In the genomic region with DNA sequence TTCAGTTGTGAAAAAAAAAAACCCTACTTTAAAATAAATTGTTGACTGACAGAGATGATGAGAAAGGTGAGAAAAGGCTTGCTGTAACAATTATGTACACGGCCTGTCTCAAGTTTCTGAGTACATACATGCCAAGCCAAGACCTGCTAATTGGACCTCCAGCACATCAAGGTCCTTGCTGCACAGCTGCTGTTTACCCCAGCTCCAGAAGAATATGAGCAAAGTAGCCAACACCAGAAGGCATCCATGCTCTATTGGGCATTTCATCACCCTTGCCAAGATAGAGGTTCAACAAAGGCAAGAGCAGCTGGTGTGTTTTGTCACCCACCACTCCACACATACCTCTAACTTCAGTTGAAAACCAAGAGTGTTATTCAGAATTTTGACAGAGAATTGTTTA, we compare ENCODE assay signal across 11 mouse cellular contexts.
DNase-seq lines count a peak whose midpoint lies in the region; ATAC-seq and TF ChIP-seq lines count a peak whose summit lies in the region.
"Had no signal": no experiment of that assay in that cellular context is flagged by ENCODE, and none has a peak within 500 bp of the region (broad histone marks: within the 10 kb centered on the region; RNA-seq: fewer than 3 reads in every experiment).

No protein-coding gene starts in this region.

- H3K4me2 ChIP-seq in kidney, embryonic 16.5 days (replicated peaks; ENCODE audit: low read depth, low read length), result no peak overlapping the region
- H3K4me2 ChIP-seq in forebrain, postnatal 0 days (ENCODE audit: low read depth), result no peak overlapping the region
- H3K4me2 ChIP-seq: liver, embryonic 11.5 days had no signal

- WGBS in kidney, embryonic 16.5 days, result 26% methylated on average over 1 of the region's 1 CpGs
- 25% methylated on average over 1 of the region's 1 CpGs for WGBS in forebrain, postnatal 0 days

- no peaks in the 10 kb centered on the region for H3K36me3 ChIP-seq in kidney, embryonic 16.5 days (ENCODE audit: insufficient read depth, low read length)
- H3K36me3 ChIP-seq in forebrain, postnatal 0 days (ENCODE audit: insufficient read depth), result no peaks in the 10 kb centered on the region

- peaks cover 5% of the 10 kb centered on the region; the same call in 1 of the 2 replicates for H3K4me1 ChIP-seq in kidney, embryonic 16.5 days (ENCODE audit: insufficient read depth, low read length)
- H3K4me1 ChIP-seq in brown adipose tissue, adult 24 weeks (ENCODE audit: control insufficient read depth, insufficient read depth, insufficient read length, low read length), result peaks cover 2% of the 10 kb centered on the region; the same call in 1 of the 2 replicates
- no peaks in the 10 kb centered on the region for H3K4me1 ChIP-seq in forebrain, postnatal 0 days (ENCODE audit: insufficient read depth)

- no peaks in the 10 kb centered on the region for H3K9me3 ChIP-seq in kidney, embryonic 16.5 days (ENCODE audit: low read length)
- no peaks in the 10 kb centered on the region for H3K9me3 ChIP-seq in forebrain, postnatal 0 days (ENCODE audit: low read length)

- intact Hi-C loops in heart, postnatal 36 days (cut with DNase I), result loop anchor here (5.0 kb wide), 2 partner anchors 56 to 81 kb away; no protein-coding TSS in a partner anchor

- ATAC-seq in kidney, embryonic 16.5 days (ENCODE audit: low FRiP score, low TSS enrichment), result no peak
- ATAC-seq in forebrain, postnatal 0 days, result peak; percentile 64
- ATAC-seq in megakaryocyte progenitor cell, adult 5-6 weeks (replicated peaks; ENCODE audit: poor library complexity), result no peak
- ATAC-seq: Patski had no signal

- peak; percentile 91 for DNase-seq in heart, adult 11 months
- DNase-seq in heart, postnatal 36 days, result no peak
- DNase-seq in kidney, postnatal 4 days, result no peak
- DNase-seq in forebrain, postnatal 0 days, result peak; percentile 39
- no peak for DNase-seq in urinary bladder, adult 18-20 months (ENCODE audit: low spot score in 2 of 2)
- DNase-seq: cerebellum, adult 9-10 months had no signal

- no peaks in the 10 kb centered on the region for H3K27me3 ChIP-seq in kidney, embryonic 16.5 days (ENCODE audit: insufficient read depth, low read length)
- no peaks in the 10 kb centered on the region for H3K27me3 ChIP-seq in forebrain, postnatal 0 days (ENCODE audit: insufficient read depth, low read length)

- no peak for TF ChIP-seq CTCF in forebrain, postnatal 0 days (IDR thresholded peaks at IDR 0.05; ENCODE audit: low read depth)

- no peak overlapping the region for H3K4me3 ChIP-seq in kidney, embryonic 16.5 days (ENCODE audit: low read length)
- no peak overlapping the region for H3K4me3 ChIP-seq in brown adipose tissue, adult 24 weeks (ENCODE audit: insufficient read depth, low read depth, low read length)
- H3K4me3 ChIP-seq in forebrain, postnatal 0 days (ENCODE audit: low read depth, low read length), result no peak overlapping the region

- H3K9ac ChIP-seq in kidney, embryonic 16.5 days (replicated peaks; ENCODE audit: low read length), result no peak overlapping the region
- no peak overlapping the region for H3K9ac ChIP-seq in forebrain, postnatal 0 days

- H3K27ac ChIP-seq in kidney, embryonic 16.5 days (ENCODE audit: low read length), result peak overlapping the region; percentile 32; the same call in 1 of the 2 replicates
- peak overlapping the region; percentile 21; the same call in 1 of the 2 replicates for H3K27ac ChIP-seq in brown adipose tissue, adult 24 weeks (replicated peaks; ENCODE audit: low read depth, low read length)
- H3K27ac ChIP-seq in forebrain, postnatal 0 days (ENCODE audit: low read depth, low read length), result no peak overlapping the region

Comparison
In these comparisons a context has a peak if more than half of its experiments do, and no peak if none do; other contexts are left out.
1. DNase-seq: peak in heart, adult 11 months (single experiment) and forebrain, postnatal 0 days (single experiment); none in heart, postnatal 36 days (0 of 2), kidney, postnatal 4 days (0 of 2) and urinary bladder, adult 18-20 months (0 of 2).